Mouse (Mus musculus) C2C12 (cell line): ENCODE data around the gene Tmed8. TPM values are rescaled to one million over a fixed set of nuclear protein-coding genes. Genes with fewer than 3 reads are reported as not detected.

Experiments used
- H3K27me3 ChIP-seq: one replicate; pipeline ENCODE4 v1.6.1; 2011; ENCODE audit not compliant: control insufficient read depth, insufficient read depth, insufficient read length
- H3K36me3 ChIP-seq: one replicate; pipeline ENCODE4 v1.6.1; 2011; ENCODE audit not compliant: control insufficient read depth, insufficient read depth
- H3K4me3 ChIP-seq: one replicate; pipeline ENCODE4 v1.5.1; 2011; ENCODE audit warnings: mild to moderate bottlenecking, control low read depth; ENCODE audit not compliant: poor library complexity, insufficient read depth, severe bottlenecking
- H3K79me2 ChIP-seq: one replicate; pipeline ENCODE4 v1.6.1; 2011; ENCODE audit not compliant: control insufficient read depth, insufficient read depth
- H3K79me3 ChIP-seq: one replicate; pipeline ENCODE4 v1.6.1; 2011; ENCODE audit warnings: low read depth, control low read depth
- H3ac ChIP-seq: one replicate; pipeline ENCODE3; 2011; ENCODE audit warnings: low read depth; ENCODE audit not compliant: control insufficient read depth, insufficient read length
- CEBPB ChIP-seq: IDR thresholded peaks from one replicate; pipeline ENCODE4 v1.6.1; 2011; ENCODE audit warnings: low read depth, mild to moderate bottlenecking, control low read depth, moderate library complexity
- CTCF ChIP-seq: IDR thresholded peaks from one replicate; pipeline ENCODE4 v1.5.1; 2011; ENCODE audit not compliant: control insufficient read depth, insufficient read depth, insufficient read length
- FOSL1 ChIP-seq: IDR thresholded peaks from one replicate; pipeline ENCODE4 v1.8.0; 2011; ENCODE audit warnings: mild to moderate bottlenecking, low read length; ENCODE audit not compliant: poor library complexity, insufficient read depth, severe bottlenecking
- MAX ChIP-seq: IDR thresholded peaks from one replicate; pipeline ENCODE4 v1.6.1; 2011; ENCODE audit warnings: mild to moderate bottlenecking, control low read depth
- MYOD1 ChIP-seq: IDR thresholded peaks from one replicate; pipeline ENCODE4 v1.6.1; 2011; ENCODE audit warnings: low read depth; ENCODE audit not compliant: control insufficient read depth, insufficient read length
- MYOG ChIP-seq: IDR thresholded peaks from one replicate; pipeline ENCODE4 v1.6.1; 2011; ENCODE audit not compliant: control insufficient read depth, insufficient read length; ENCODE audit errors: extremely low read depth
- USF1 ChIP-seq: IDR thresholded peaks from one replicate; pipeline ENCODE4 v1.6.1; 2011; ENCODE audit warnings: low read depth, mild to moderate bottlenecking, control low read depth, moderate library complexity
- polyA plus RNA-seq: library from polyadenylated mRNA; unstranded; fragments of >200 nt; fragmentation: generic; extraction: Trizol; gene quantifications from one replicate; pipeline ENCODE4 v1.2.1, GENCODE M21; 2012; ENCODE audit warnings: missing spikeins

Gene Tmed8
- polyA plus RNA-seq, 1 experiment = 2.6 TPM

- Histone ChIP-seq H3K36me3 (peaks cover 22% of the 10 kb centered on the region), H3K79me2 (no peaks in the 10 kb centered on the region), H3K27me3 (no peaks in the 10 kb centered on the region), H3ac (no peak overlapping the region), H3K4me3 (no peak overlapping the region), H3K79me3 (no peaks in the 10 kb centered on the region)
- TF ChIP-seq CEBPB = no peak
- no peak for TF ChIP-seq MYOG
- TF ChIP-seq CTCF = no peak
- no peak for TF ChIP-seq USF1
- no peak for TF ChIP-seq FOSL1
- no peak for TF ChIP-seq MYOD1
These were observed 70.0 kb downstream of the Tmed8 start for GRCm38 (mm10) chr12:87130224-87130623.

GRCm38 (mm10) chr12:87127256-87127655 lies 73.0 kb downstream of the Tmed8 start:
- TF ChIP-seq MYOG = no peak
- no peak for TF ChIP-seq MYOD1
- TF ChIP-seq CEBPB = no peak
- no peak for TF ChIP-seq FOSL1
- TF ChIP-seq MAX = no peak
- TF ChIP-seq USF1 = no peak
- TF ChIP-seq CTCF = no peak
- H3ac ChIP-seq = no peak overlapping the region
- no peaks in the 10 kb centered on the region for H3K27me3 ChIP-seq
- H3K79me3 ChIP-seq = no peaks in the 10 kb centered on the region
- H3K36me3 ChIP-seq = peaks cover 29% of the 10 kb centered on the region
- H3K4me3 ChIP-seq = no peak overlapping the region
- no peaks in the 10 kb centered on the region for H3K79me2 ChIP-seq

GRCm38 (mm10) chr12:87121918-87122589 lies 78.2 kb downstream of the Tmed8 start:
- H3K36me3 ChIP-seq = peaks cover 32% of the 10 kb centered on the region
- TF ChIP-seq USF1 = no peak
- TF ChIP-seq FOSL1 = no peak
- TF ChIP-seq CTCF = no peak
- TF ChIP-seq MAX = no peak
- no peak for TF ChIP-seq MYOD1
- TF ChIP-seq MYOG = no peak
- TF ChIP-seq CEBPB = no peak
- no peak overlapping the region for H3ac ChIP-seq
- H3K4me3 ChIP-seq = no peak overlapping the region
- no peaks in the 10 kb centered on the region for H3K79me3 ChIP-seq
- no peaks in the 10 kb centered on the region for H3K79me2 ChIP-seq
- no peaks in the 10 kb centered on the region for H3K27me3 ChIP-seq

Other genes with a start within 250 kb of the Tmed8 start
- not detected for gene Zdhhc22, start 210.0 kb downstream of the Tmed8 start, polyA plus RNA-seq
- not detected for gene Tmem63c, start 179.1 kb downstream of the Tmed8 start, polyA plus RNA-seq
- 0.06 TPM for gene Ngb, start 97.9 kb downstream of the Tmed8 start, polyA plus RNA-seq
- gene Gstz1, start 53.3 kb downstream of the Tmed8 start, polyA plus RNA-seq = 28.4 TPM
- 9.8 TPM for gene Pomt2, start 52.5 kb downstream of the Tmed8 start, polyA plus RNA-seq
- 0.26 TPM for gene Samd15, start 731 bp downstream of the Tmed8 start, polyA plus RNA-seq
- gene Noxred1, start 38.3 kb upstream of the Tmed8 start, polyA plus RNA-seq = 0.18 TPM
- 23.2 TPM for gene Vipas39, start 65.8 kb upstream of the Tmed8 start, polyA plus RNA-seq
- 226 TPM for gene Ahsa1, start 66.0 kb upstream of the Tmed8 start, polyA plus RNA-seq
- 0.18 TPM for gene Ism2, start 99.3 kb upstream of the Tmed8 start, polyA plus RNA-seq
- 44.7 TPM for gene Sptlc2, start 187.9 kb upstream of the Tmed8 start, polyA plus RNA-seq
- 84.9 TPM for gene Slirp, start 243.4 kb upstream of the Tmed8 start, polyA plus RNA-seq
- 12.7 TPM for gene Alkbh1, start 243.6 kb upstream of the Tmed8 start, polyA plus RNA-seq